Mouse (Mus musculus) heart, postnatal 0 days (tissue): ENCODE results near the gene Kcna6. TPM values are rescaled to one million over a fixed set of nuclear protein-coding genes. Genes with fewer than 3 reads are reported as not detected.

Experiments used
- ATAC-seq: fragments of 200-750 bp; cut with Nextera tagmentation; 2 replicates; pipeline ENCODE4 v1.8.0; 2017; ENCODE audit warnings: low read depth, moderate number of reproducible peaks, moderate library complexity; ENCODE audit not compliant: insufficient read depth
- DNase-seq: peaks from one replicate; pipeline ENCODE4 v3.0.0-alpha.2; 2016; ENCODE audit warnings: low spot score
- H3K27ac ChIP-seq: fragments of 300-500 bp; sonication (generic); 2 replicates; pipeline ENCODE4 v1.5.1; 2014; ENCODE audit warnings: low read depth, mild to moderate bottlenecking
- H3K27me3 ChIP-seq: fragments of 300-500 bp; sonication (generic); 2 replicates; pipeline ENCODE4 v1.6.1; 2014; ENCODE audit warnings: low read length, mixed read lengths; ENCODE audit not compliant: control insufficient read depth, insufficient read depth
- H3K36me3 ChIP-seq: fragments of 300-500 bp; sonication (generic); replicated peaks from 2 replicates; pipeline ENCODE4 v1.6.1; 2014; ENCODE audit warnings: low read length, mixed read lengths; ENCODE audit not compliant: control insufficient read depth, insufficient read depth
- H3K4me1 ChIP-seq: fragments of 300-500 bp; sonication (generic); 2 replicates; pipeline ENCODE4 v1.6.1; 2014; ENCODE audit warnings: antibody characterized with exemption; ENCODE audit not compliant: control insufficient read depth, insufficient read depth
- H3K4me2 ChIP-seq: fragments of 300-500 bp; sonication (generic); 2 replicates; pipeline ENCODE4 v1.6.1; 2014; ENCODE audit warnings: low read depth, mild to moderate bottlenecking, low read length, moderate library complexity
- H3K4me3 ChIP-seq: fragments of 300-500 bp; sonication (generic); 2 replicates; pipeline ENCODE4 v1.5.1; 2014; ENCODE audit warnings: low read depth, low read length
- H3K9ac ChIP-seq: fragments of 300-500 bp; sonication (generic); replicated peaks from 2 replicates; pipeline ENCODE4 v1.6.1; 2014; ENCODE audit warnings: low read depth, low read length, mixed read lengths
- H3K9me3 ChIP-seq: fragments of 300-500 bp; sonication (generic); replicated peaks from 2 replicates; pipeline ENCODE4 v1.6.1; 2016; ENCODE audit warnings: low read length; ENCODE audit not compliant: control insufficient read depth
- CTCF ChIP-seq: IDR thresholded peaks from 2 replicates; pipeline ENCODE4 v1.5.1; 2016; ENCODE audit warnings: antibody characterized with exemption, control low read depth, low read depth
- EP300 ChIP-seq: IDR thresholded peaks from 2 replicates; pipeline ENCODE4 v1.6.1; 2016; ENCODE audit warnings: antibody characterized with exemption, low read depth
- WGBS: fragments of 180-500 bp; shearing (Covaris S2); extraction: QIAGEN DNeasy Blood & Tissue Kit; methylation state at CpG from one replicate; pipeline ENCODE4 v1.1.7; 2014; 5-methylcytosine and 5-hydroxymethylcytosine counted together
- polyA plus RNA-seq: library from polyadenylated mRNA; unstranded; fragments of >200 nt; fragmentation: Nextera tagmentation; extraction: Ambion mirVana; gene quantifications from 2 replicates; pipeline ENCODE4 v1.2.1, GENCODE M21; 2015
- total RNA-seq: library from RNA; depleted of rRNA; stranded (reverse); fragments of >200 nt; gene quantifications from 2 replicates; pipeline ENCODE4 v1.2.3, GENCODE M21; 2014; ENCODE audit warnings: low replicate concordance

Kcna6 gene
- total and polyA plus RNA-seq, 2 experiments from 2014 or later = 0.57 to 2.7 TPM

- Histone ChIP-seq H3K9me3 (no peaks in the 10 kb centered on the region), H3K4me3 (no peak overlapping the region), H3K4me2 (no peak overlapping the region), H3K27ac (no peak overlapping the region), H3K36me3 (no peaks in the 10 kb centered on the region), H3K27me3 (no peaks in the 10 kb centered on the region), H3K9ac (no peak overlapping the region), H3K4me1 (no peaks in the 10 kb centered on the region)
- DNase-seq = no peak
- WGBS = 42% methylated on average over 12 of the region's 12 CpGs
- TF ChIP-seq CTCF = no peak
- TF ChIP-seq EP300 = no peak
- no peak for ATAC-seq
Measured at GRCm38 (mm10) chr6:126752520-126752919, 12.0 kb upstream of the Kcna6 start.

- peak; percentile 21 for DNase-seq
- Histone ChIP-seq H3K9me3 (peaks cover 5% of the 10 kb centered on the region; the same call in 1 of the 2 replicates), H3K27ac (no peak overlapping the region), H3K9ac (no peak overlapping the region), H3K27me3 (peaks cover 17% of the 10 kb centered on the region), H3K4me1 (no peaks in the 10 kb centered on the region), H3K36me3 (no peaks in the 10 kb centered on the region), H3K4me3 (no peak overlapping the region), H3K4me2 (no peak overlapping the region)
- no peak for TF ChIP-seq CTCF
- no peak for TF ChIP-seq EP300
- 33% methylated on average over 1 of the region's 1 CpGs for WGBS
- ATAC-seq = no peak
Measured at GRCm38 (mm10) chr6:126745888-126746287, 5.4 kb upstream of the Kcna6 start.

DNA sequence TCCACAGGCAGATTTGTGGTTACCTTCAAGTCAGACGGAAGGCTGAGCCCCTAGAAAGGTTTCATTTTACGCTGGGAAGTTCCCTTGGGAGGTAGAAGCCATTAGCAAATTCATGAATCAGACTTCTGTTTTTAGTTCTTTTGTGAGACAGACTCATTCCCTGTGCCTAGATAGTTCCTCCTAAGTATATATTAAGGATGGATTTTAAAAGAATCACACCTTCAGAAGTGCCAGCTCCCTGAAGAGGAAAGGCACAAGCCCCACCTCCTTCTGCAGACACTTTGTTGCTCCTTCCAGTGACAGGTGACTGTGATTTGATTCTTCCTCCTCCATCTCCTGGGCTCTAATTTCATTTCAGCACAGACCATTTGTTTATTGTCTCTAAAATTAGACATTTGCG, 2.1 kb upstream of the Kcna6 start:
- Histone ChIP-seq H3K4me2 (no peak overlapping the region), H3K4me1 (no peaks in the 10 kb centered on the region), H3K9me3 (peaks cover 5% of the 10 kb centered on the region; the same call in 1 of the 2 replicates), H3K9ac (no peak overlapping the region), H3K27me3 (peaks cover 49% of the 10 kb centered on the region), H3K4me3 (no peak overlapping the region), H3K27ac (no peak overlapping the region), H3K36me3 (no peaks in the 10 kb centered on the region)
- no peak for DNase-seq
- TF ChIP-seq EP300 = no peak
- TF ChIP-seq CTCF = no peak
- 53% methylated on average over 3 of the region's 3 CpGs for WGBS
- no peak for ATAC-seq

DNA sequence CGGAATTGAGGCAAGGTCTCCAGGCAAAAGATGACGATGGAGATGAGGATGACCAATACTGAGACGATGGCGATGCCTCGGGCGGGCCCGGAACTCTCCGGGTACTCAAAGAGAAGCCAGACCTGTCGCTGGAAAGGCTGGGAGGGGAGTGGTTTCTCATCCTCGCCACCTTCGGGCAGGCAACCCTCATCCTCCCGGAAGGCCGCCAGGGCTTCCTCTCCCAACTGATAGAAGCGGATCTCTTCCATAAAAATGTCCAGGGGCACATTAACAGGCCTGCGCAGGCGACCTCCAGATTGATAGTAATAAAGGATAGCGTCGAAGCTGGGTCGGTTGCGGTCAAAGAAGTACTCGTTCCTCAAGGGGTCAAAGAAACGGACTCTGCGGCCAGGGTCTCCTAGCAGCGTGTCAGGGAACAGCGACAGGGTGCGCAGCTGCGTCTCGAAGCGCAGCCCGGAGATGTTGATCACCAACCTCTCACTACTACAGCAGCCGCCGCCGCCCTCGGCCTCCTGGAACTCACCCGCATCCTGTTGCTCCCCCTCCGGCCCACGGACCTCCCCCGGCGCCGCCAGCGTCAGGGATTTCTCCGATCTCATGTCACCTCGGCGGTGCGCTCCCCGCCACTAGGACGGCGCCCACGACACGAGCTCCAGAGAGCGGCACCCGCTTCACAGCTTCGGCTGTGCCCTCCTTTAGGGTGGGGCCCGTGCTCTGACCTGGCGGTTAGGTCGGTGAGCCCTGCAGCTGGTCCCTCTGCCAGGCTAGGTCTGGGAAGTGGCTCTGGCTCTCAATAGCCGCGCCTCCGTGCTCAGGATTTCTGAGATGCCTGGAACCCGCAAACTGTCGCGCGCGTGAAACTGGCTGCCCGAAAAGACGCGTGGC, 906 bp downstream of the Kcna6 start:
- Histone ChIP-seq H3K27ac (no peak overlapping the region), H3K4me3 (peak overlapping the region; percentile 39), H3K27me3 (peaks cover 55% of the 10 kb centered on the region), H3K9me3 (peaks cover 5% of the 10 kb centered on the region; the same call in 1 of the 2 replicates), H3K36me3 (no peaks in the 10 kb centered on the region), H3K4me1 (no peaks in the 10 kb centered on the region), H3K9ac (no peak overlapping the region; the same call in 1 of the 2 replicates), H3K4me2 (peak overlapping the region; percentile 58)
- 1% methylated on average over 66 of the region's 67 CpGs for WGBS
- DNase-seq (no peak), ATAC-seq (no peak)
- TF ChIP-seq CTCF (no peak), EP300 (no peak)

DNA sequence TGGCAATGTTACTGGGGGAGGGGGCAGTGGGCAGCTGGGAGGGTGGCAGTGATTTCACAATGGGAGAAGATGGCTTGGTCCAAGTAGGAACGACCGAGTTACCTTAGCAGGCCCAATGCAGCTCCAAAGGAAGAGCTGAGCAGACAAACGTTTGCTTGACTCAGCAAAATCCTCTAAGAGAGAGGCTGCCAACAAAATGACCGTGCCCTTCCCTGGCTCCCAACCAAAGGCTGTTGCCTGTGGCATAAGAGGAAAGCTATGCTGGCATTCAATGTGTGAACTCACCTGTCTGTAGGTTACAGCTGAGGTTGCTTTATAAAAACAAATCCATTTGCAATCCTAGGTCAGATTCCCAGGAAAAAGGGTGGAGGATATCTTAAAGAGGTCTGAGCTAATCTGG, 3.5 kb downstream of the Kcna6 start:
- WGBS = 40% methylated on average over 4 of the region's 4 CpGs
- no peak for DNase-seq
- no peak overlapping the region for H3K4me2 ChIP-seq
- H3K9ac ChIP-seq = no peak overlapping the region
- peaks cover 46% of the 10 kb centered on the region for H3K27me3 ChIP-seq
- no peaks in the 10 kb centered on the region for H3K36me3 ChIP-seq
- no peak for ATAC-seq
- no peaks in the 10 kb centered on the region for H3K9me3 ChIP-seq
- no peak overlapping the region for H3K4me3 ChIP-seq
- H3K4me1 ChIP-seq = no peaks in the 10 kb centered on the region
- H3K27ac ChIP-seq = no peak overlapping the region
- TF ChIP-seq CTCF (no peak), EP300 (no peak)
